Mouse (Mus musculus) gastrocnemius, postnatal 14 days (tissue): ENCODE data around the gene Ephb6. TPM values are rescaled to one million over a fixed set of nuclear protein-coding genes. Genes with fewer than 3 reads are reported as not detected.

Experiments
- total RNA-seq, 2 experiments: library from RNA; stranded (reverse); gene quantifications; 2 replicates each; pipeline ENCODE4 v1.2.3; 2021

The Ephb6 gene
- total RNA-seq, 2 experiments from 2014 or later: 1.2 to 2.5 TPM

Other genes with a start within 250 kb of the Ephb6 start
- not detected for gene Prss3, start 227.8 kb upstream of the Ephb6 start, total RNA-seq
- not detected for gene Gm5771, start 213.1 kb upstream of the Ephb6 start, total RNA-seq
- not detected for gene Gm10334, start 159.3 kb upstream of the Ephb6 start, total RNA-seq
- gene Prss1, start 146.6 kb upstream of the Ephb6 start, total RNA-seq: not detected
- not detected for gene Prss2, start 83.7 kb upstream of the Ephb6 start, total RNA-seq
- gene Trpv6, start 30.9 kb downstream of the Ephb6 start, total RNA-seq: not detected
- not detected for gene Trpv5, start 75.3 kb downstream of the Ephb6 start, total RNA-seq
- gene Llcfc1, start 78.9 kb downstream of the Ephb6 start, total RNA-seq: not detected
- not detected for gene Kel, start 98.9 kb downstream of the Ephb6 start, total RNA-seq
- gene Olfr459, start 169.7 kb downstream of the Ephb6 start, total RNA-seq: not detected
- not detected for gene Pip, start 242.1 kb downstream of the Ephb6 start, total RNA-seq
- gene Sval2, start 247.5 kb downstream of the Ephb6 start, total RNA-seq: not detected